Mouse (Mus musculus) limb, embryonic 10.5 days (tissue): ENCODE data around the gene Lonp1. TPM values are rescaled to one million over a fixed set of nuclear protein-coding genes. Genes with fewer than 3 reads are reported as not detected.

Experiments used
- DNase-seq: peaks from one replicate; pipeline ENCODE4 v3.0.0-alpha.2; 2017; ENCODE audit warnings: low spot score
- H3K27ac ChIP-seq: fragments of 300-500 bp; sonication (generic); 2 replicates; pipeline ENCODE4 v1.5.1; 2016; ENCODE audit warnings: mild to moderate bottlenecking
- H3K27me3 ChIP-seq: fragments of 300-500 bp; sonication (generic); 2 replicates; pipeline ENCODE4 v1.6.1; 2016; ENCODE audit warnings: low read depth, mild to moderate bottlenecking; ENCODE audit not compliant: poor library complexity, severe bottlenecking
- H3K36me3 ChIP-seq: fragments of 300-500 bp; sonication (generic); 2 replicates; pipeline ENCODE4 v1.6.1; 2016; ENCODE audit warnings: mild to moderate bottlenecking, moderate library complexity
- H3K4me1 ChIP-seq: fragments of 300-500 bp; sonication (generic); 2 replicates; pipeline ENCODE4 v1.6.1; 2016
- H3K4me3 ChIP-seq: fragments of 300-500 bp; sonication (generic); 2 replicates; pipeline ENCODE4 v1.5.1; 2016; ENCODE audit warnings: mild to moderate bottlenecking, moderate library complexity
- H3K9me3 ChIP-seq: fragments of 300-500 bp; sonication (generic); replicated peaks from 2 replicates; pipeline ENCODE4 v1.6.1; 2016; ENCODE audit warnings: mild to moderate bottlenecking
- WGBS: fragments of 180-500 bp; shearing (Covaris S2); methylation state at CpG from one replicate; pipeline ENCODE4 v1.1.7; 2016; 5-methylcytosine and 5-hydroxymethylcytosine counted together
- polyA plus RNA-seq: library from polyadenylated mRNA; unstranded; fragments of >200 nt; fragmentation: Nextera tagmentation; extraction: Ambion mirVana; gene quantifications from 2 replicates; pipeline ENCODE4 v1.2.1, GENCODE M21; 2016

Gene Lonp1
- 67.7 and 73.2 TPM in 2 replicates for polyA plus RNA-seq

- DNase-seq, result peak; percentile 99
- Histone ChIP-seq H3K36me3 (peaks cover 35% of the 10 kb centered on the region), H3K9me3 (no peaks in the 10 kb centered on the region), H3K4me3 (peak within 1 kb of the TSS; percentile 98), H3K27ac (peak within 1 kb of the TSS; percentile 88), H3K27me3 (no peaks in the 10 kb centered on the region), H3K4me1 (peaks cover 29% of the 10 kb centered on the region)
- under 1% methylated on average over 51 of the region's 51 CpGs for WGBS
Measured at GRCm38 (mm10) chr17:56626754-56627470, at the start of gene Lonp1. Gene Lonp1 (minus strand): TSS chr17:56626887.

GRCm38 (mm10) chr17:56673647-56674416 lies 47.1 kb upstream of the Lonp1 start:
- H3K27me3 ChIP-seq, result no peaks in the 10 kb centered on the region
- peaks cover 40% of the 10 kb centered on the region for H3K36me3 ChIP-seq
- no peaks in the 10 kb centered on the region for H3K9me3 ChIP-seq
- peaks cover 25% of the 10 kb centered on the region for H3K4me1 ChIP-seq
- H3K4me3 ChIP-seq, result peak overlapping the region; percentile 99
- DNase-seq, result no peak
- peak overlapping the region; percentile 98 for H3K27ac ChIP-seq
- WGBS, result 2% methylated on average over 37 of the region's 37 CpGs

DNA sequence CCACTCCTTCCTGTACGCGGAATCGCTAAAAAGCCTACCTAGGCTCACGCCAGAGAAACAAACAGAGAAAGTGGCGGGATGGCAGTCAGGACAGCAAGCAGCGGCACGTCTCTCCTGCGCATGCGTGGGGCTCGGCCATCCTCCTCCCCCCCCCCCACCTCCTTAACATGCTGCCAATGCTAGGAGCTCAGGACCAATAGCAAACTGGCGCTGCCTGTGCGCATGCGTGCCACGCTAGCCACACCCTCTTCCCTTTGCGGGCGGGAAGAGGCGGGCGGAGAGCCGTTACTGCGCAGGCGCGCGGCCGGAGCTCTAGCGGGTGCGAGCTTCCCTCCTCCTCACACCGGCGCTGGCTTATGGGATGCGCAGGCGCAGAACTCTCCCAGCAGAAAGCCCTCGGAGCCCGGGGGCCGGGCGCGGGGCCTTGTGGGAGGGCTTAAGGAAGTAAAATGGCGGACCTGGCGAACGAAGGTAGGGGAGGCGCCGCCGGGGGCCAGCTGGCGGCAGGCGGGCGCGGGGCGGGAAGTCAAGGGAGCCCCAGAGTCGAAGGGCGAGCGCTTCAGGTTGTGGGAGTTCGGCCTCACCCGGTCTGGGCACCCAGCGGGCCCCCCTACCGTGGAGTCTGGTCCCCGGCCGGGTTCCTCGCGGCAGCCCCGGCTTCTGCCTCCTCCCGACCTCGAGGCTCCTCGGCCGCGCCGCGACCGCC lies 46.4 kb upstream of the Lonp1 start, which contains the start of gene Ranbp3:
TSS of gene Ranbp3 (plus strand) at position 354 of the 706 bp plus-strand sequence.
- Histone ChIP-seq H3K4me1 (peaks cover 32% of the 10 kb centered on the region), H3K4me3 (peak within 1 kb of the TSS; percentile 99), H3K9me3 (no peaks in the 10 kb centered on the region), H3K27me3 (peaks cover 5% of the 10 kb centered on the region), H3K27ac (peak within 1 kb of the TSS; percentile 98), H3K36me3 (peaks cover 35% of the 10 kb centered on the region)
- under 1% methylated on average over 59 of the region's 66 CpGs for WGBS
- DNase-seq, result peak; percentile 99

- peaks cover 23% of the 10 kb centered on the region for H3K4me1 ChIP-seq
- H3K27me3 ChIP-seq, result peaks cover 21% of the 10 kb centered on the region
- WGBS, result 85% methylated on average over 8 of the region's 8 CpGs
- no peak for DNase-seq
- no peak overlapping the region for H3K4me3 ChIP-seq
- H3K27ac ChIP-seq, result no peak overlapping the region
- peaks cover 2% of the 10 kb centered on the region for H3K36me3 ChIP-seq
- H3K9me3 ChIP-seq, result no peaks in the 10 kb centered on the region
Measured at GRCm38 (mm10) chr17:56669766-56670165, 43.1 kb upstream of the Lonp1 start.

DNA sequence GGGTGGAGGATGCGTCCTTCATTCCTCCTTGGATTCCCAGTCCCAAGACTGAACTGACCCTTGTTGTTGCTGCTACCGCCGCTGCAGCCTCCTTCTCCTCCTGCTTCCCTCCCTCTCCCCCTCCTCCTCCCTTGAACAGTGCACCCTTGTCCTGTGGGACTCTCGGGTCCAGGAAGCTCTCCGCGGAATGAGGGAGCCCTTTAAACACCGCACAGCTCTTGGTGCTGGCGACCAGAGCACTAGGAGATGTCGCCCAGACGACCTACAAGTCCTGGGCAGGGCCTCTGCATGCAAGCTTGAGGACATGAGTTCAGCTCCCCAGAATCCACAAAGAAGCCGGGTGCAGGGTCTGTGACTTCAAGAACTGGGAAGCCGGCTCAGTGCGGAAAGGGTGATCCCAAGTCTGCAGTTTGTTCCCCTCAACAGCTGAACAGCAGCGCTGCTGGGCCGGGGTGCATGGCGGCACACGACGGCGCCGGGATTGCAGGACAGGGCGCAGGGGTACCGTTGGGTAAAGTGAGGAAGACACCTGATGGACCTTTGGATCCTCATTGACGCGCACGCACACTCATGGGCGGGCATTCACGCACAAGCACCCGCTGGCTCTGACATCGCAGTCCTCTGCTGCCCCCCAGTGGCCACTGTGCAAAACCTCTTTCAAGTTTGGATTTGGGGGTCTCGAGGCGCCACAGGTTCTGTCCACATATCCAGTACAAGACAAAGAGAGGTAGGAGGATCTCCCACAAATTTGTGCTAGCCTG lies 41.9 kb upstream of the Lonp1 start:
- Histone ChIP-seq H3K27ac (peak overlapping the region; percentile 59), H3K4me1 (peaks cover 29% of the 10 kb centered on the region), H3K9me3 (no peaks in the 10 kb centered on the region), H3K27me3 (peaks cover 21% of the 10 kb centered on the region), H3K36me3 (no peaks in the 10 kb centered on the region), H3K4me3 (peak overlapping the region; percentile 57)
- 6% methylated on average over 31 of the region's 31 CpGs for WGBS
- peak; percentile 96 for DNase-seq

DNA sequence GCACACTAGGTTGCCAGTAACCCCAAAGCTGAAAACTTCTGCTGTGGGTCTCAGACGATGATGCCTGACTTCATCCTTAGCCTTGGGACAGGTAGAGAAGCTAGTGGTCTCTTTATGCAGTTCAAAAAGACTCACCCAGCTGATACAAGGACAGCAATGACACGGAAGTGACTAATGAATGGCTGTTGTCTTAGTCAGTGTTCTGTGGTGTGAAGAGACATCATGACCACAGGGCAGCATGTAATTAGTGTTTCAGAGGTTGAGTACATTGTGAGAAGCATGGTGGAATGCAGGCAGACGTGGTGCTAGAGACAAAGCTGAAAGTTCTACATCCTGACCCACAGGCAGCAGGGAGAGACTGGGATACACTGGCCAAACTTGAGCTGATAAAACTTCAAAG lies 40.9 kb upstream of the Lonp1 start:
- Histone ChIP-seq H3K36me3 (no peaks in the 10 kb centered on the region), H3K4me1 (peaks cover 29% of the 10 kb centered on the region), H3K27ac (no peak overlapping the region), H3K4me3 (no peak overlapping the region), H3K9me3 (no peaks in the 10 kb centered on the region), H3K27me3 (peaks cover 21% of the 10 kb centered on the region)
- no peak for DNase-seq
- WGBS, result 79% methylated on average over 3 of the region's 3 CpGs

DNA sequence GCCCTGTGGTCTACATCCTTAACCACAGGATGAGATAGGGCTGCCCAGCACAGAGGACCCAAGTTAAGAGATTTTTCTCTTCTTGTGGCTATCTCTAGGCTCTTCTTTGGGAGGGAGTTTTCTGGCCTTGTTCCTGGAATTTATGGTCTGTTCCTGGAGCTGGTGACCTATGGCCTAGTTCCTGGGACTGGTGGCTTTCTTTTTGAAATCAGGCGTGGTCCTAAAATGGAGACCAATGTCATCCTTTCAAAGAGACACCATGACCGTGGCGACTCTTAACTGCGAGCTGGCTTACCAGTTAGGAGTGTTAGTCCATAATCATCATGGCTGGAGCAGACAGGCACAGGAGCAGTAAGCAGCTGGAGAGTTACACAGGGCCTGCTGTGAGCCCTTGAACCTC lies 39.7 kb upstream of the Lonp1 start:
- no peak overlapping the region for H3K27ac ChIP-seq
- H3K27me3 ChIP-seq, result peaks cover 21% of the 10 kb centered on the region
- H3K36me3 ChIP-seq, result no peaks in the 10 kb centered on the region
- no peak overlapping the region for H3K4me3 ChIP-seq
- H3K9me3 ChIP-seq, result no peaks in the 10 kb centered on the region
- 95% methylated on average over 4 of the region's 4 CpGs for WGBS
- DNase-seq, result no peak
- peaks cover 26% of the 10 kb centered on the region for H3K4me1 ChIP-seq

DNA sequence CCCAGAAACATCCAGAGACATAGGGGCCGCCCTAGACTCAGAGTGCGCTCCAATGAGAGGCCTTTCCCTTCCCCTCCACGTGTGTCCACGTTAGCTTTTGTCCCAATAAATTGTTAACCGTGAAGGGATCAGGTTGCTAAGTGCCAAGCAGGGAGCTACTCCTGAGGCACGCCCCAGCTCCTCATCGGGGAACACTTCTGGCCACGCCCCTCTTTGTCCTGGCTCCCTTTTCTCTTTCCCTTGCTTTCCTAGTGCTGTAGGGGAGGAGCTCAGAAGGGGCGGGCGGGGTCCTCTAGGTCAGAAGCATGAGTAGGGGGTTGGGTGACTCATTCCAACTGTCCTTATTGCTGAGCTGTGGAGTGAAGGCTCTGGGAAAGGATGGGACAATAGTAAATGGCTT lies 37.6 kb upstream of the Lonp1 start:
- Histone ChIP-seq H3K9me3 (no peaks in the 10 kb centered on the region), H3K4me1 (peaks cover 38% of the 10 kb centered on the region), H3K27me3 (peaks cover 21% of the 10 kb centered on the region), H3K27ac (peak overlapping the region; percentile 81), H3K36me3 (no peaks in the 10 kb centered on the region), H3K4me3 (peak overlapping the region; percentile 37)
- 3% methylated on average over 10 of the region's 10 CpGs for WGBS
- peak; percentile 54 for DNase-seq

- WGBS, result 65% methylated on average over 3 of the region's 3 CpGs
- no peak for DNase-seq
- H3K4me3 ChIP-seq, result peak overlapping the region; percentile 37
- peaks cover 21% of the 10 kb centered on the region for H3K27me3 ChIP-seq
- peak overlapping the region; percentile 81 for H3K27ac ChIP-seq
- H3K9me3 ChIP-seq, result no peaks in the 10 kb centered on the region
- peaks cover 34% of the 10 kb centered on the region for H3K4me1 ChIP-seq
- H3K36me3 ChIP-seq, result no peaks in the 10 kb centered on the region
Measured at GRCm38 (mm10) chr17:56663659-56664058, 37.0 kb upstream of the Lonp1 start.

GRCm38 (mm10) chr17:56656171-56656570 lies 29.5 kb upstream of the Lonp1 start:
- no peak for DNase-seq
- Histone ChIP-seq H3K4me1 (peaks cover 12% of the 10 kb centered on the region), H3K27ac (no peak overlapping the region), H3K9me3 (no peaks in the 10 kb centered on the region), H3K27me3 (no peaks in the 10 kb centered on the region), H3K36me3 (no peaks in the 10 kb centered on the region), H3K4me3 (no peak overlapping the region)
- 89% methylated on average over 6 of the region's 6 CpGs for WGBS

DNA sequence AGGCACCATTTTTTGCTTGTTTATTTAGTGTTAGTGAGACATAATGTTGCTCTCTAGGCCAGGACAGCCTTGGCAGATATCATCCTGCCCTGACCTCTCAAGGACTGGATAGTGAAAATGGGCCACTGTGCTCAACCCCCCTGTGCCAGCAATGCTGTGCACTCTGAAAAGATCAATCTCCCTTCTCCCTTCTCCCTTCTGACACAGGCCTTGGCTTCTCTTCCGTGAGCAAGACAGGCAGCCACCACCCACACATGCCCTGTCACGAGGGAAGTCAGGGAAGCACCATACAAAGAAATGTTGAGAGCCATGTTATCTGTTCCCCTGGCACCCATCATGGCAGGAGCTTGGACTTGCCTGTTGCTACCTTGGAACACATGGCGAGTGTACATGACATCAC lies 28.6 kb upstream of the Lonp1 start:
- H3K4me3 ChIP-seq, result no peak overlapping the region
- no peaks in the 10 kb centered on the region for H3K9me3 ChIP-seq
- H3K36me3 ChIP-seq, result no peaks in the 10 kb centered on the region
- H3K27me3 ChIP-seq, result no peaks in the 10 kb centered on the region
- H3K27ac ChIP-seq, result no peak overlapping the region
- 0 out of 2 replicates have a peak, but pooled peaks cover 3% of the 10 kb centered on the region for H3K4me1 ChIP-seq
- no peak for DNase-seq
- WGBS, result 86% methylated on average over 3 of the region's 3 CpGs

GRCm38 (mm10) chr17:56654771-56655170 lies 28.1 kb upstream of the Lonp1 start:
- Histone ChIP-seq H3K36me3 (no peaks in the 10 kb centered on the region), H3K27ac (no peak overlapping the region), H3K27me3 (no peaks in the 10 kb centered on the region), H3K9me3 (no peaks in the 10 kb centered on the region), H3K4me3 (no peak overlapping the region), H3K4me1 (no peaks in the 10 kb centered on the region)
- 87% methylated on average over 2 of the region's 2 CpGs for WGBS
- DNase-seq, result no peak
